In genomic region chr7:43378226-43378625, GRCm38 (mm10) we compare ENCODE assay signal across 10 mouse cellular contexts. TPM values are rescaled to one million over a fixed set of nuclear protein-coding genes. Genes with fewer than 3 reads are reported as not detected.
DNase-seq lines count a peak whose midpoint lies in the region; ATAC-seq and TF ChIP-seq lines count a peak whose summit lies in the region.
"Had no signal": no experiment of that assay in that cellular context is flagged by ENCODE, and none has a peak within 500 bp of the region (broad histone marks: within the 10 kb centered on the region; RNA-seq: fewer than 3 reads in every experiment).

No protein-coding gene starts in this region.

- no peak overlapping the region for H3K4me2 ChIP-seq in heart, embryonic 12.5 days
- H3K4me2 ChIP-seq: embryonic facial prominence, embryonic 13.5 days had no signal

- no peak overlapping the region for H3K27ac ChIP-seq in heart, embryonic 12.5 days (ENCODE audit: poor library complexity, severe bottlenecking)
- no peak overlapping the region for H3K27ac ChIP-seq in MEL (ENCODE audit: control insufficient read depth, low read depth, low read length)
- H3K27ac ChIP-seq: embryonic facial prominence, embryonic 13.5 days had no signal

- peak; percentile 11 to 51 for DNase-seq in heart, adult 18-20 months
- DNase-seq in 416B (ENCODE audit: low read depth), result peak; percentile 72
- DNase-seq in MEL (ENCODE audit: low read depth, low spot score), result peak; percentile 72
- peak; percentile 64 for DNase-seq in embryo, embryonic 11 days
- peak; percentile 14 for DNase-seq in kidney, postnatal 14 days
- no peak for DNase-seq in urinary bladder, postnatal 4 days (ENCODE audit: low spot score in 2 of 2)

- WGBS in heart, embryonic 12.5 days, result 19% methylated on average over 5 of the region's 5 CpGs

- no peak for ATAC-seq in heart, embryonic 12.5 days (ENCODE audit: insufficient number of reproducible peaks, low FRiP score)
- ATAC-seq in megakaryocyte progenitor cell, adult 5-6 weeks (replicated peaks; ENCODE audit: poor library complexity), result peak; percentile 98

- H3K9me3 ChIP-seq in heart, embryonic 12.5 days (replicated peaks), result no peaks in the 10 kb centered on the region
- H3K9me3 ChIP-seq in MEL (replicated peaks; ENCODE audit: insufficient read depth, low read length), result no peaks in the 10 kb centered on the region
- H3K9me3 ChIP-seq: embryonic facial prominence, embryonic 13.5 days had no signal

- H3K36me3 ChIP-seq in heart, embryonic 12.5 days, result no peaks in the 10 kb centered on the region
- H3K36me3 ChIP-seq in MEL (ENCODE audit: control insufficient read depth in 1 of 2, insufficient read depth in 2 of 2, low read length in 2 of 2), result no peaks in the 10 kb centered on the region
- H3K36me3 ChIP-seq: embryonic facial prominence, embryonic 13.5 days had no signal

- no peak for TF ChIP-seq EP300 in MEL (IDR thresholded peaks at IDR 0.05; ENCODE audit: low read depth in 1 of 2, low read length in 2 of 2)

- no peak overlapping the region for H3K9ac ChIP-seq in heart, embryonic 12.5 days
- no peak overlapping the region for H3K9ac ChIP-seq in MEL (ENCODE audit: control insufficient read depth, low read depth, low read length, poor library complexity, severe bottlenecking)
- H3K9ac ChIP-seq: embryonic facial prominence, embryonic 13.5 days had no signal

- H3K27me3 ChIP-seq in heart, embryonic 12.5 days (replicated peaks), result no peaks in the 10 kb centered on the region
- no peaks in the 10 kb centered on the region for H3K27me3 ChIP-seq in MEL (ENCODE audit: control insufficient read depth in 1 of 2, insufficient read depth in 2 of 2, low read length in 2 of 2)
- H3K27me3 ChIP-seq: embryonic facial prominence, embryonic 13.5 days had no signal

- no peak for TF ChIP-seq POLR2A in MEL (IDR thresholded peaks at IDR 0.05; ENCODE audit: control insufficient read depth in 1 of 2, insufficient read depth in 1 of 2, low read depth in 1 of 2, low read length in 2 of 2, poor library complexity in 1 of 2)

- peak; percentile 51 to 84 (median 67) for TF ChIP-seq CTCF in MEL (IDR thresholded peaks at IDR 0.05 in 2 of 3, conservative IDR thresholded peaks at IDR 0.05 in 1 of 3; ENCODE audit: control insufficient read depth in 1 of 3, insufficient read depth in 1 of 3, low read depth in 2 of 3, low read length in 3 of 3, poor library complexity in 1 of 3, severe bottlenecking in 1 of 3)

- peak; percentile 79 for TF ChIP-seq RAD21 in MEL (IDR thresholded peaks at IDR 0.05; ENCODE audit: low read depth, low read length)

- no peak overlapping the region for H3K4me3 ChIP-seq in heart, embryonic 12.5 days
- no peak overlapping the region for H3K4me3 ChIP-seq in MEL (ENCODE audit: control insufficient read depth in 1 of 2, insufficient read depth in 1 of 2, low read depth in 2 of 2, low read length in 2 of 2)
- H3K4me3 ChIP-seq: embryonic facial prominence, embryonic 13.5 days had no signal

- no peaks in the 10 kb centered on the region for H3K4me1 ChIP-seq in heart, embryonic 12.5 days (replicated peaks)
- no peaks in the 10 kb centered on the region for H3K4me1 ChIP-seq in MEL (ENCODE audit: control insufficient read depth in 1 of 2, insufficient read depth in 2 of 2, low read length in 2 of 2)
- H3K4me1 ChIP-seq: embryonic facial prominence, embryonic 13.5 days had no signal

- H3K79me2 ChIP-seq in MEL (ENCODE audit: control insufficient read depth, insufficient read depth, low read length, poor library complexity), result no peaks in the 10 kb centered on the region

TF ChIP-seq in MEL, 35 proteins besides CTCF, POLR2A, EP300 and RAD21:
- peak; percentile 76 for TF ChIP-seq ZC3H11A (IDR thresholded peaks at IDR 0.05; ENCODE audit: low read depth, low read length)
- TF ChIP-seq ZMIZ1 (IDR thresholded peaks at IDR 0.05; ENCODE audit: low read depth, low read length), result no peak
- no peak for TF ChIP-seq ZNF384 (IDR thresholded peaks at IDR 0.05; ENCODE audit: low read depth, low read length)
- no peak for TF ChIP-seq TAL1 (IDR thresholded peaks at IDR 0.05; ENCODE audit: low read length)
- peak; percentile 87 for TF ChIP-seq SMC3 (IDR thresholded peaks at IDR 0.05; ENCODE audit: low read depth, low read length)
- TF ChIP-seq MYC (IDR thresholded peaks at IDR 0.05; ENCODE audit: low read depth, low read length), result peak; percentile 36; the same call in 1 of the 2 replicates

RNA-seq across cellular contexts. Expression of gene Siglecf, which starts 27.1 kb away (rescaled TPM):
- total RNA-seq in heart, adult 18-20 months (2021), result not detected
- polyA plus RNA-seq in heart, embryonic 12.5 days (2016; fragmentation: Nextera tagmentation; extraction: Ambion mirVana), result 0.08 and 0.18 TPM in 2 replicates
- 22.6 and 22.7 TPM in 2 replicates for total RNA-seq in MEL (2012; rRNA removed)
- polyA plus RNA-seq in MEL (2012; ENCODE audit: insufficient read depth in 1 of 2, insufficient read length in 2 of 2, low read depth in 1 of 2, low replicate concordance in 2 of 2, missing spikeins in 1 of 2), result 10 to 100 TPM in 1 of 2 experiments, not detected in 1; 26.7 TPM
- total RNA-seq in megakaryocyte progenitor cell, adult 5-6 weeks (2015), result 24.3 and 26.3 TPM in 2 replicates
- 24.8 and 24.9 TPM in 2 replicates for total RNA-seq in megakaryocyte progenitor cell, adult 5-6 weeks (2017)

RNA-seq across cellular contexts. Expression of gene Siglecg, which starts 29.8 kb away (rescaled TPM):
- 1 to 10 TPM in 1 of 2 experiments, under 1 TPM in 1; 0.15 to 1.2 TPM for total RNA-seq in heart, adult 18-20 months (2021)
- polyA plus RNA-seq in heart, embryonic 12.5 days (2016; fragmentation: Nextera tagmentation; extraction: Ambion mirVana), result not detected in 2 replicates
- total RNA-seq in MEL (2012; rRNA removed), result not detected in 2 replicates
- not detected for polyA plus RNA-seq in MEL (2012; ENCODE audit: insufficient read depth in 1 of 2, insufficient read length in 2 of 2, low read depth in 1 of 2, low replicate concordance in 2 of 2, missing spikeins in 1 of 2)
- total RNA-seq in megakaryocyte progenitor cell, adult 5-6 weeks (2015), result 17.2 and 23.0 TPM in 2 replicates
- total RNA-seq in megakaryocyte progenitor cell, adult 5-6 weeks (2017), result 11.7 and 15.4 TPM in 2 replicates
- polyA plus RNA-seq: embryonic facial prominence, embryonic 13.5 days had no signal

RNA-seq across cellular contexts. Expression of gene Lim2, which starts 49.2 kb away (rescaled TPM):
- total RNA-seq in heart, adult 18-20 months (2021), result not detected
- polyA plus RNA-seq in heart, embryonic 12.5 days (2016; fragmentation: Nextera tagmentation; extraction: Ambion mirVana), result 0.22 TPM in 1 of 2 replicates, not detected in the other
- total RNA-seq in MEL (2012; rRNA removed), result not detected in 2 replicates
- polyA plus RNA-seq in MEL (2012; ENCODE audit: insufficient read depth in 1 of 2, insufficient read length in 2 of 2, low read depth in 1 of 2, low replicate concordance in 2 of 2, missing spikeins in 1 of 2), result not detected
- total RNA-seq in megakaryocyte progenitor cell, adult 5-6 weeks (2015), result 0.42 TPM in 1 of 2 replicates, not detected in the other
- not detected in 2 replicates for total RNA-seq in megakaryocyte progenitor cell, adult 5-6 weeks (2017)
- polyA plus RNA-seq: embryonic facial prominence, embryonic 13.5 days; liver, embryonic 16.5 days had no signal

RNA-seq across cellular contexts. Expression of gene Nkg7, which starts 58.6 kb away (rescaled TPM):
- 1 to 10 TPM; 1.1 to 2.2 TPM for total RNA-seq in heart, adult 18-20 months (2021)
- 0.27 TPM in 1 of 2 replicates, not detected in the other for polyA plus RNA-seq in heart, embryonic 12.5 days (2016; fragmentation: Nextera tagmentation; extraction: Ambion mirVana)
- total RNA-seq in MEL (2012; rRNA removed), result not detected in 2 replicates
- polyA plus RNA-seq in MEL (2012; ENCODE audit: insufficient read depth in 1 of 2, insufficient read length in 2 of 2, low read depth in 1 of 2, low replicate concordance in 2 of 2, missing spikeins in 1 of 2), result not detected
- 1,033 and 1,153 TPM in 2 replicates for total RNA-seq in megakaryocyte progenitor cell, adult 5-6 weeks (2015)
- 382 and 449 TPM in 2 replicates for total RNA-seq in megakaryocyte progenitor cell, adult 5-6 weeks (2017)

Comparison
In these comparisons a context has a peak if more than half of its experiments do, and no peak if none do; other contexts are left out.
1. DNase-seq: peak in heart, adult 18-20 months (2 of 2), 416B (single experiment), MEL (single experiment), embryo, embryonic 11 days (single experiment) and kidney, postnatal 14 days (single experiment); none in urinary bladder, postnatal 4 days (0 of 2).
2. RNA of gene Siglecf, which starts 27.1 kb away (total RNA-seq): 24.3 to 26.3 TPM in megakaryocyte progenitor cell, adult 5-6 weeks and 22.6 to 22.7 TPM in MEL; not detected in heart, adult 18-20 months; every median in the first group is over 10 times any median in the second.
3. RNA of gene Siglecg, which starts 29.8 kb away (total RNA-seq): 11.7 to 23.0 TPM in megakaryocyte progenitor cell, adult 5-6 weeks; 0.15 to 1.2 TPM in heart, adult 18-20 months and not detected in MEL; every median in the first group is over 4 times any median in the second.